Mouse (Mus musculus) CH12.LX (cell line): Measurements from ENCODE around the gene Cand1. TPM values are rescaled to one million over a fixed set of nuclear protein-coding genes. Genes with fewer than 3 reads are reported as not detected.
A peak's percentile ranks its signal among the peaks of the same experiment; 100 is the strongest.

ENCODE experiments used
- DNase-seq: peaks from one replicate; pipeline ENCODE4 v3.0.0-alpha.2; 2013; ENCODE audit errors: extremely low read depth
- H3K27ac ChIP-seq: 2 replicates; pipeline ENCODE4 v1.5.1; 2012; ENCODE audit warnings: low read depth, mild to moderate bottlenecking, control low read depth, moderate library complexity; ENCODE audit not compliant: insufficient read depth
- H3K27me3 ChIP-seq: replicated peaks from 2 replicates; pipeline ENCODE3; 2012; ENCODE audit warnings: inconsistent platforms
- H3K36me3 ChIP-seq, 2 experiments: replicated peaks in 1 of 2; 2 replicates each; pipeline versions ENCODE3 to v1.6.1; 2012; ENCODE audit warnings: inconsistent platforms in 1 of 2, low read length in 1 of 2, mild to moderate bottlenecking in 1 of 2, mixed read lengths in 1 of 2, moderate library complexity in 1 of 2; ENCODE audit not compliant: control insufficient read depth in 1 of 2, insufficient read depth in 1 of 2
- H3K4me1 ChIP-seq, 2 experiments: 2 replicates each; pipeline ENCODE4 v1.6.1; 2012; ENCODE audit warnings: inconsistent platforms in 1 of 2, moderate library complexity in 1 of 2; ENCODE audit not compliant: insufficient read depth in 2 of 2, control insufficient read depth in 1 of 2
- H3K4me2 ChIP-seq: 2 replicates; pipeline ENCODE4 v1.6.1; 2012; ENCODE audit warnings: low read depth, mild to moderate bottlenecking, control low read depth; ENCODE audit not compliant: poor library complexity, insufficient read depth, severe bottlenecking
- H3K4me3 ChIP-seq, 3 experiments: fragments of 150-350 bp in 1 of 3; sonication (generic) in 1 of 3; replicated peaks in 1 of 3; 2 replicates each; pipeline versions ENCODE3 to v1.5.1; 2011 to 2012; ENCODE audit warnings: low read depth in 2 of 3, low read length in 2 of 3, mild to moderate bottlenecking in 2 of 3, moderate library complexity in 2 of 3, control low read depth in 1 of 3, improper control_type of control experiment in 1 of 3, inconsistent platforms in 1 of 3, mixed read lengths in 1 of 3; ENCODE audit not compliant: poor library complexity in 1 of 3
- H3K79me2 ChIP-seq: replicated peaks from 2 replicates; pipeline ENCODE4 v1.6.1; 2012; ENCODE audit warnings: mild to moderate bottlenecking, moderate library complexity; ENCODE audit not compliant: control insufficient read depth, poor library complexity, insufficient read depth, severe bottlenecking; ENCODE audit errors: extremely low read depth
- H3K9ac ChIP-seq: 2 replicates; pipeline ENCODE4 v1.6.1; 2012; ENCODE audit warnings: low read depth, mild to moderate bottlenecking, control low read depth, moderate library complexity; ENCODE audit not compliant: insufficient read depth
- H3K9me3 ChIP-seq: replicated peaks from 2 replicates; pipeline ENCODE3; 2012; ENCODE audit warnings: low read length, inconsistent platforms, mixed read lengths
- BHLHE40 ChIP-seq: IDR thresholded peaks from 2 replicates; pipeline ENCODE4 v1.6.1; 2011; ENCODE audit warnings: mild to moderate bottlenecking, low read depth, low read length, improper control_type of control experiment
- CHD1 ChIP-seq: IDR thresholded peaks from 2 replicates; pipeline ENCODE4 v1.6.1; 2012; ENCODE audit warnings: low read depth, low read length, improper control_type of control experiment, inconsistent platforms
- CHD2 ChIP-seq: IDR thresholded peaks from 2 replicates; pipeline ENCODE4 v1.6.1; 2011; ENCODE audit warnings: low read length, improper control_type of control experiment
- CTCF ChIP-seq, 2 experiments: IDR thresholded peaks in 1 of 2; conservative IDR thresholded peaks in 1 of 2; 2 replicates each; pipeline ENCODE4 v1.5.1; 2011 to 2012; ENCODE audit warnings: low read depth in 2 of 2, low read length in 2 of 2, improper control_type of control experiment in 1 of 2, inconsistent platforms in 1 of 2, mild to moderate bottlenecking in 1 of 2, moderate library complexity in 1 of 2
- ELF1 ChIP-seq: IDR thresholded peaks from 2 replicates; pipeline ENCODE4 v1.6.1; 2014; ENCODE audit warnings: low read depth, mild to moderate bottlenecking, inconsistent platforms, low read length, improper control_type of control experiment
- EP300 ChIP-seq: IDR thresholded peaks from 2 replicates; pipeline ENCODE4 v1.6.1; 2011; ENCODE audit warnings: low read length, improper control_type of control experiment
- HCFC1 ChIP-seq: IDR thresholded peaks from 2 replicates; pipeline ENCODE4 v1.6.1; 2012; ENCODE audit warnings: low read depth, mild to moderate bottlenecking, inconsistent platforms, low read length, improper control_type of control experiment
- JUN ChIP-seq: IDR thresholded peaks from 2 replicates; pipeline ENCODE4 v1.6.1; 2011; ENCODE audit warnings: low read depth, mild to moderate bottlenecking, low read length, improper control_type of control experiment, moderate library complexity; ENCODE audit not compliant: insufficient read depth
- JUND ChIP-seq: conservative IDR thresholded peaks from 2 replicates; pipeline ENCODE4 v1.6.1; 2011; ENCODE audit warnings: low read depth, low read length, improper control_type of control experiment
- KAT2A ChIP-seq: IDR thresholded peaks from 2 replicates; pipeline ENCODE4 v1.6.1; 2012; ENCODE audit warnings: low read length, improper control_type of control experiment, inconsistent platforms; ENCODE audit not compliant: insufficient replicate concordance
- MAFK ChIP-seq: IDR thresholded peaks from 2 replicates; pipeline ENCODE4 v1.6.1; 2011; ENCODE audit warnings: low read length, improper control_type of control experiment; ENCODE audit not compliant: insufficient replicate concordance
- MEF2A ChIP-seq: IDR thresholded peaks from 2 replicates; pipeline ENCODE4 v1.6.1; 2014; ENCODE audit warnings: low read depth, mild to moderate bottlenecking, inconsistent platforms, low read length, improper control_type of control experiment, borderline replicate concordance
- MYC ChIP-seq: IDR thresholded peaks from 2 replicates; pipeline ENCODE4 v1.6.1; 2011; ENCODE audit warnings: low read depth, mild to moderate bottlenecking, improper control_type of control experiment, low read length
- NRF1 ChIP-seq: IDR thresholded peaks from 2 replicates; pipeline ENCODE4 v1.6.1; 2014; ENCODE audit warnings: low read depth, mild to moderate bottlenecking, inconsistent platforms, low read length, improper control_type of control experiment, moderate library complexity
- PAX5 ChIP-seq: IDR thresholded peaks from 2 replicates; pipeline ENCODE4 v1.6.1; 2012; ENCODE audit warnings: low read length, inconsistent platforms, mixed read lengths
- POLR2A ChIP-seq: IDR thresholded peaks from 2 replicates; pipeline ENCODE4 v1.6.1; 2011; ENCODE audit warnings: low read depth, mild to moderate bottlenecking, improper control_type of control experiment, low read length
- RAD21 ChIP-seq: IDR thresholded peaks from 2 replicates; pipeline ENCODE4 v1.6.1; 2011; ENCODE audit warnings: low read depth, mild to moderate bottlenecking, low read length, improper control_type of control experiment, moderate library complexity
- TCF12 ChIP-seq: IDR thresholded peaks from 2 replicates; pipeline ENCODE4 v1.6.1; 2014; ENCODE audit warnings: low read depth, mild to moderate bottlenecking, inconsistent platforms, low read length, improper control_type of control experiment
- UBTF ChIP-seq: IDR thresholded peaks from 2 replicates; pipeline ENCODE4 v1.6.1; 2012; ENCODE audit warnings: low read depth, mild to moderate bottlenecking, inconsistent platforms, low read length, improper control_type of control experiment, moderate library complexity
- ZC3H11A ChIP-seq: IDR thresholded peaks from 2 replicates; pipeline ENCODE4 v1.6.1; 2012; ENCODE audit warnings: low read depth, mild to moderate bottlenecking, inconsistent platforms, low read length, improper control_type of control experiment
- ZNF384 ChIP-seq: IDR thresholded peaks from 2 replicates; pipeline ENCODE4 v1.6.1; 2012; ENCODE audit warnings: low read depth, low read length, improper control_type of control experiment, inconsistent platforms
- dilution Hi-C: fragments of 300-500 bp; cut with MboI; formaldehyde crosslinking; loops from 2 replicates; pipeline ENCODE4 v1.14.3; 2020; ENCODE audit warnings: low sequenced_read_pairs; ENCODE audit not compliant: extremely low pct_unique_long_range_greater_than_20kb, extremely low pct_ligation_motif_present
- in situ Hi-C: fragments of 300-500 bp; cut with MboI; formaldehyde crosslinking; loops from 3 replicates; pipeline ENCODE4 v1.14.3; 2019; ENCODE audit warnings: low sequenced_read_pairs, low pct_ligation_motif_present, low pct_unique_long_range_greater_than_20kb, mixed read lengths
- polyA plus RNA-seq: library from polyadenylated mRNA; unstranded; fragments of >175 nt; gene quantifications from 2 replicates; pipeline ENCODE4 v1.2.1, GENCODE M21; 2012; ENCODE audit warnings: low read depth; ENCODE audit not compliant: insufficient read length
- total RNA-seq, 2 experiments: library from RNA; depleted of rRNA; stranded (reverse); fragments of 300-350 nt in 1 of 2; fragments of >200 nt in 1 of 2; gene quantifications; 2 replicates each; pipeline ENCODE4 v1.2.3; 2012 to 2014

The Cand1 gene
- total and polyA plus RNA-seq, 3 experiments: 71.2 to 126 (median 97.5) TPM

DNA sequence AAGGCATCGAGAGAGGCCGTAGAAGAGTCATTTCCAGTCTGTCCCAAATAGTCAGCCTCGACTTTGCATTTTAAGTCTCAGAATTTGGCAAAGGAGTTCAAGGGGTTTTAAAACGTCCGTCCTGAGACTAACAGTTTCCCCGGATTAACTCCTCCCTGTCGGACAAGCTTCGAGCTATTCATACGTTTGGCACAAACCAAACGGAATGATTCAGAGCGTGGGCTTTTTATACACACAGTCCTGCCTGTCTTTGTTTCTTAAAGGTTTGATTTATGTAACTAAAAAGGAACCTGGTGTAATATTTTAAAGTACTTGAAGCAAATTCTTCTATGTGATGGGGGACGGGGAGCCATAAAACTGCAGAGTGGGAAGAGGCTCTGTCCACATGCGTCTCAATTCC lies 70.6 kb downstream of the Cand1 start:
- peaks cover 2% of the 10 kb centered on the region for H3K9me3 ChIP-seq
- no peak overlapping the region for H3K9ac ChIP-seq
- H3K27ac ChIP-seq: no peak overlapping the region
- dilution Hi-C loops (no loop called here), in situ Hi-C loops (no loop called here)
- no peaks in the 10 kb centered on the region for H3K27me3 ChIP-seq
- no peaks in the 10 kb centered on the region for H3K4me1 ChIP-seq
- TF ChIP-seq NRF1 (no peak), CTCF (conservative IDR thresholded peaks at IDR 0.05 in 1 of 2, IDR thresholded peaks at IDR 0.05 in 1 of 2; ENCODE audit: low read depth in 2 of 2, low read length in 2 of 2) (no peak), TCF12 (no peak), ZNF384 (no peak), UBTF (no peak), ELF1 (no peak), HCFC1 (no peak), EP300 (no peak), JUND (no peak), POLR2A (no peak), JUN (no peak), CHD2 (no peak), ZC3H11A (no peak)
- H3K4me3 ChIP-seq: no peak overlapping the region
- no peak for DNase-seq
- no peaks in the 10 kb centered on the region for H3K79me2 ChIP-seq
- H3K36me3 ChIP-seq: no peaks in the 10 kb centered on the region
- no peak overlapping the region for H3K4me2 ChIP-seq

GRCm38 (mm10) chr10:119168791-119169190 lies 71.1 kb downstream of the Cand1 start:
- no peaks in the 10 kb centered on the region for H3K79me2 ChIP-seq
- peak; percentile 3 for DNase-seq
- dilution Hi-C loops (no loop called here), in situ Hi-C loops (no loop called here)
- no peaks in the 10 kb centered on the region for H3K36me3 ChIP-seq
- no peaks in the 10 kb centered on the region for H3K27me3 ChIP-seq
- H3K9ac ChIP-seq: no peak overlapping the region
- H3K4me2 ChIP-seq: no peak overlapping the region
- H3K4me3 ChIP-seq: no peak overlapping the region
- TF ChIP-seq MEF2A (no peak), RAD21 (peak; percentile 36), CHD1 (no peak), CTCF (conservative IDR thresholded peaks at IDR 0.05 in 1 of 2, IDR thresholded peaks at IDR 0.05 in 1 of 2; ENCODE audit: low read depth in 2 of 2, low read length in 2 of 2) (peak in 1 of 2 experiments; percentile 28; a peak in 2 of 4 replicates)
- peaks cover 2% of the 10 kb centered on the region for H3K9me3 ChIP-seq
- no peaks in the 10 kb centered on the region for H3K4me1 ChIP-seq
- no peak overlapping the region for H3K27ac ChIP-seq

DNA sequence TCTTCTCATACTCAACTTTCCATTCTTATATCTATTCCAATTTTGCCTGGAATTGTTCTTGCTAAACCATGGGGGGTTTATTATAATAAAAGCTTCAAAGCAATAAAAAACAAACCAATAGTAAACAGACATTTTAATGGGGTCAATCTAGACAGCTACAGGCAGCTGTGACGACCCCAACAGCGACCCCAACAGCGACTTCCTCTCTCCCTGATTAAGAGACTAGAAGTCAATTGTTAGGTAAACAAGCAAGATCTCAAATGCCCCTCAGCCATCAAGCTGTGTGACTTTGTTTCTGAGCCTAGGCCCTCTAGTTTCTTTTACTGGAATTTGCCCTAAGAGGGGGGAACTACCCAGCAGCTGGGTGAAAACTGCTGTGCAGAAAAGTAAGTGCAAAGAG lies 72.0 kb downstream of the Cand1 start:
- dilution Hi-C loops: no loop called here

More for the DNA sequence above, 72.0 kb downstream of the Cand1 start:
- Histone ChIP-seq H3K79me2 (no peaks in the 10 kb centered on the region), H3K4me1 (no peaks in the 10 kb centered on the region), H3K27ac (no peak overlapping the region), H3K9me3 (peaks cover 2% of the 10 kb centered on the region), H3K4me2 (no peak overlapping the region), H3K9ac (no peak overlapping the region), H3K4me3 (no peak overlapping the region), H3K36me3 (no peaks in the 10 kb centered on the region), H3K27me3 (no peaks in the 10 kb centered on the region)
- in situ Hi-C loops: no loop called here
- TF ChIP-seq MYC: no peak
- TF ChIP-seq MAFK: no peak
- TF ChIP-seq PAX5: no peak
- TF ChIP-seq BHLHE40: no peak
- TF ChIP-seq JUND: no peak
- TF ChIP-seq KAT2A: no peak
- no peak for DNase-seq
